Mouse (Mus musculus): ENCODE measurements around the gene Uhmk1.

DNA sequence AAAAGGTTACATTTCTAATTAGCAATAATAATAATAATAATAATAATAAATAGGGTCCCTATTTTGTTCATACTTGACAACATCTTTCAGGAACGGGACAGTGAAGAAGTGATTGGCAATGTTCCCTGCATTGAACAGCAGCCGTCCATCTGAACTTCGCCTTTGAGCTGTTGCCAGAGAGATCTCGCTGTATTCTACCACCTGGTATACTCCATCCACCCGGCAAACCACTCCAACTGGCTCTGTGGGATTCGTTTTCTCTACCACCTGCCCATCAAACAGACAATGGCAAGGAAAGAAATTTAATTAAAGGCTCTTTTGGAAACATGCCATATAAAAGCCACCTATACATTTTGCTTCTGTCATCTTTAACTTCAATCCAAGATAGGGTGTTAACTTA is 64.3 kb downstream of the Uhmk1 start:
- TF ChIP-seq CTCF (IDR thresholded peaks at IDR 0.05; ENCODE audit: low read depth, low read length) (no peak), GATA1 (IDR thresholded peaks at IDR 0.05; ENCODE audit: borderline replicate concordance, low read length) (no peak), POLR2AphosphoS5 (IDR thresholded peaks at IDR 0.05; ENCODE audit: insufficient replicate concordance, low read depth, low read length) (no peak), TAL1 (conservative IDR thresholded peaks at IDR 0.05; ENCODE audit: low read depth, low read length) (no peak), GATA2 (IDR thresholded peaks at IDR 0.05; ENCODE audit: borderline replicate concordance, low read depth, low read length) (no peak)
